Mouse (Mus musculus): ENCODE measurements at regions not wholly inside any gene's neighbourhood (a gene's known extent, or its start where the extent isn't known, plus 50 kb on each side); places are given as distances from the start of the nearest gene placed in this dataset.

GRCm38 (mm10) chr7:129141942-129142598, 114.8 kb upstream of the Plpp4 start:
- Histone ChIP-seq H3K4me3 (ENCODE audit: low read depth, low read length) (no peak overlapping the region), H3K27ac (ENCODE audit: low read depth, low read length) (no peak overlapping the region), H3K4me2 (ENCODE audit: low read depth) (no peak overlapping the region), H3K4me1 (ENCODE audit: control insufficient read depth, insufficient read depth, low read length) (no peaks in the 10 kb centered on the region; the same call in 1 of the 2 replicates), H3K9ac (ENCODE audit: low read length) (no peak overlapping the region), H3K36me3 (ENCODE audit: control insufficient read depth, insufficient read depth, low read length) (no peaks in the 10 kb centered on the region), H3K9me3 (ENCODE audit: control insufficient read depth, low read length) (no peaks in the 10 kb centered on the region), H3K27me3 (ENCODE audit: control insufficient read depth, insufficient read depth, low read length) (no peaks in the 10 kb centered on the region)
- WGBS = 16% methylated on average over 6 of the region's 6 CpGs
- DNase-seq (ENCODE audit: low spot score) (peak; percentile 19), ATAC-seq (ENCODE audit: insufficient read depth, low FRiP score, low TSS enrichment) (no peak)

DNA sequence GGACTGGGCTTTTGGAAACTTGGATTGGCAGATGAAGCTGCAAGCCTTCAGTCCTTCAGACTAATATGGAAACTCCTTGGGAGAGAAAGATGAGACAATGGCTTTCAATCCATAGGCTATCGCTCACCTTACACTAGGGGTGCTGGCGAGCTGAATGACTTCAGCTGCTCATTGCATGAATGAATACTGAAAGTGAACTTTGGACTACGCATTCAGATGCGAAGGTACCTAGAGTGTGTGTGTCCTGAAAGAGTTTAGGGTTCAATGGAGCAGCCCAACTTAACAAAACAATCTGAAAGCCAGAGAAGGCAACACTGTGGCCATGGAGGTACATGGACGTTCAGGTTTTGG, 114.3 kb upstream of the Plpp4 start:
- ATAC-seq (ENCODE audit: insufficient read depth, low FRiP score, low TSS enrichment) (no peak), DNase-seq (ENCODE audit: low spot score) (no peak)
- no peak overlapping the region for H3K4me3 ChIP-seq (ENCODE audit: low read depth, low read length)
- H3K4me1 ChIP-seq (ENCODE audit: control insufficient read depth, insufficient read depth, low read length) = no peaks in the 10 kb centered on the region; the same call in 1 of the 2 replicates
- no peaks in the 10 kb centered on the region for H3K36me3 ChIP-seq (ENCODE audit: control insufficient read depth, insufficient read depth, low read length)
- no peaks in the 10 kb centered on the region for H3K27me3 ChIP-seq (ENCODE audit: control insufficient read depth, insufficient read depth, low read length)
- H3K4me2 ChIP-seq (ENCODE audit: low read depth) = no peak overlapping the region
- H3K9me3 ChIP-seq (ENCODE audit: control insufficient read depth, low read length) = no peaks in the 10 kb centered on the region
- H3K27ac ChIP-seq (ENCODE audit: low read depth, low read length) = no peak overlapping the region
- H3K9ac ChIP-seq (ENCODE audit: low read length) = no peak overlapping the region
- 63% methylated on average over 5 of the region's 5 CpGs for WGBS

GRCm38 (mm10) chr7:129155577-129155976, 101.3 kb upstream of the Plpp4 start:
- H3K9me3 ChIP-seq (ENCODE audit: control insufficient read depth, low read length) = no peaks in the 10 kb centered on the region
- H3K27me3 ChIP-seq (ENCODE audit: control insufficient read depth, insufficient read depth, low read length) = no peaks in the 10 kb centered on the region
- H3K27ac ChIP-seq (ENCODE audit: low read depth, low read length) = no peak overlapping the region
- H3K4me2 ChIP-seq (ENCODE audit: low read depth) = no peak overlapping the region
- H3K9ac ChIP-seq (ENCODE audit: low read length) = no peak overlapping the region
- 82% methylated on average over 2 of the region's 2 CpGs for WGBS
- no peaks in the 10 kb centered on the region for H3K4me1 ChIP-seq (ENCODE audit: control insufficient read depth, insufficient read depth, low read length)
- DNase-seq (ENCODE audit: low spot score) (no peak), ATAC-seq (ENCODE audit: insufficient read depth, low FRiP score, low TSS enrichment) (no peak)
- no peaks in the 10 kb centered on the region for H3K36me3 ChIP-seq (ENCODE audit: control insufficient read depth, insufficient read depth, low read length)
- H3K4me3 ChIP-seq (ENCODE audit: low read depth, low read length) = no peak overlapping the region

GRCm38 (mm10) chr7:129169971-129170370, 86.9 kb upstream of the Plpp4 start:
- Histone ChIP-seq H3K9me3 (ENCODE audit: control insufficient read depth, low read length) (no peaks in the 10 kb centered on the region), H3K9ac (ENCODE audit: low read length) (no peak overlapping the region), H3K4me3 (ENCODE audit: low read depth, low read length) (no peak overlapping the region), H3K4me2 (ENCODE audit: low read depth) (no peak overlapping the region), H3K27ac (ENCODE audit: low read depth, low read length) (no peak overlapping the region), H3K36me3 (ENCODE audit: control insufficient read depth, insufficient read depth, low read length) (no peaks in the 10 kb centered on the region), H3K27me3 (ENCODE audit: control insufficient read depth, insufficient read depth, low read length) (no peaks in the 10 kb centered on the region), H3K4me1 (ENCODE audit: control insufficient read depth, insufficient read depth, low read length) (no peaks in the 10 kb centered on the region)
- WGBS = 91% methylated on average over 7 of the region's 7 CpGs
- DNase-seq (ENCODE audit: low spot score) (no peak), ATAC-seq (ENCODE audit: insufficient read depth, low FRiP score, low TSS enrichment) (no peak)

GRCm38 (mm10) chr7:129190933-129191332, 65.9 kb upstream of the Plpp4 start:
- H3K9ac ChIP-seq (ENCODE audit: low read length) = no peak overlapping the region
- no peaks in the 10 kb centered on the region for H3K4me1 ChIP-seq (ENCODE audit: control insufficient read depth, insufficient read depth, low read length)
- no peaks in the 10 kb centered on the region for H3K9me3 ChIP-seq (ENCODE audit: control insufficient read depth, low read length)
- ATAC-seq (ENCODE audit: insufficient read depth, low FRiP score, low TSS enrichment) (no peak), DNase-seq (ENCODE audit: low spot score) (no peak)
- no peaks in the 10 kb centered on the region for H3K36me3 ChIP-seq (ENCODE audit: control insufficient read depth, insufficient read depth, low read length)
- 74% methylated on average over 1 of the region's 1 CpGs for WGBS
- no peak overlapping the region for H3K4me2 ChIP-seq (ENCODE audit: low read depth)
- no peaks in the 10 kb centered on the region for H3K27me3 ChIP-seq (ENCODE audit: control insufficient read depth, insufficient read depth, low read length)
- H3K27ac ChIP-seq (ENCODE audit: low read depth, low read length) = no peak overlapping the region
- H3K4me3 ChIP-seq (ENCODE audit: low read depth, low read length) = no peak overlapping the region

DNA sequence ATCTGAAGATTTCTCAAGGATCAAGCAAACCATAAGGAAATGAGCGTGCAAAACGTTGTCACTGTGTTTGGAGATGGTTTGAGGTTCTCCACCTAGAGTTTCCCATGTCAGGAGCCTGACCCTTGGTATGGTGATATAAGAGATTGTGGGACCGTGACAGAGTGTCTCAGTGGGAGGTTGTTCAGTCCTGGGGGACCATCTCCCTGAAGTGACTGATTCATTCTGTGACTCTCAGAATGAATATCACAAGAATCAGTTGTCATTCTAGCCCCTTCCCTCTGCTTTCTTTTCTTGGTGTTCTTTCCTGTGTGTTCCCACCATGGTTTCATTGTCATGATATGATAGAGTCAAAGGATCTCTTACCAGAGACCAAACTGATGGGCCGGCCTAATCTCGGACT, 49.8 kb upstream of the Plpp4 start:
- Histone ChIP-seq H3K4me2 (ENCODE audit: low read depth) (no peak overlapping the region), H3K9ac (ENCODE audit: low read length) (no peak overlapping the region), H3K27ac (ENCODE audit: low read depth, low read length) (no peak overlapping the region), H3K9me3 (ENCODE audit: control insufficient read depth, low read length) (no peaks in the 10 kb centered on the region), H3K4me1 (ENCODE audit: control insufficient read depth, insufficient read depth, low read length) (no peaks in the 10 kb centered on the region), H3K36me3 (ENCODE audit: control insufficient read depth, insufficient read depth, low read length) (no peaks in the 10 kb centered on the region), H3K27me3 (ENCODE audit: control insufficient read depth, insufficient read depth, low read length) (no peaks in the 10 kb centered on the region), H3K4me3 (ENCODE audit: low read depth, low read length) (no peak overlapping the region)
- ATAC-seq (ENCODE audit: insufficient read depth, low FRiP score, low TSS enrichment) (no peak), DNase-seq (ENCODE audit: low spot score) (no peak)
- WGBS = 78% methylated on average over 5 of the region's 5 CpGs
